Mouse (Mus musculus) kidney, postnatal 14 days (tissue): ENCODE data around the gene Boc.

Experiments
- DNase-seq: peaks from one replicate; pipeline ENCODE4 v3.0.0; 2022; ENCODE audit warnings: mixed read lengths

Gene Boc

GRCm38 (mm10) chr16:44552726-44553125 lies 6.0 kb downstream of the Boc start:
- no peak for DNase-seq

GRCm38 (mm10) chr16:44552036-44552435 lies 6.7 kb downstream of the Boc start:
- no peak for DNase-seq

GRCm38 (mm10) chr16:44551491-44551890 lies 7.2 kb downstream of the Boc start:
- DNase-seq: no peak

GRCm38 (mm10) chr16:44550843-44551242 lies 7.9 kb downstream of the Boc start:
- peak; percentile 24 for DNase-seq

- DNase-seq: no peak
Measured at GRCm38 (mm10) chr16:44549867-44550679, 8.6 kb downstream of the Boc start.

GRCm38 (mm10) chr16:44549381-44549780 lies 9.3 kb downstream of the Boc start:
- no peak for DNase-seq

GRCm38 (mm10) chr16:44547976-44548375 lies 10.7 kb downstream of the Boc start:
- DNase-seq: no peak

GRCm38 (mm10) chr16:44546831-44547230 lies 11.9 kb downstream of the Boc start:
- no peak for DNase-seq

- no peak for DNase-seq
Measured at GRCm38 (mm10) chr16:44545939-44546338, 12.8 kb downstream of the Boc start.

- DNase-seq: no peak
Measured at GRCm38 (mm10) chr16:44545153-44545552, 13.5 kb downstream of the Boc start.

GRCm38 (mm10) chr16:44543098-44543497 lies 15.6 kb downstream of the Boc start:
- DNase-seq: no peak

- DNase-seq: peak; percentile 32
Measured at GRCm38 (mm10) chr16:44542029-44542690, 16.5 kb downstream of the Boc start.

- no peak for DNase-seq
Measured at GRCm38 (mm10) chr16:44539611-44540010, 19.1 kb downstream of the Boc start.

- no peak for DNase-seq
Measured at GRCm38 (mm10) chr16:44538401-44539395, 20.0 kb downstream of the Boc start.

- no peak for DNase-seq
Measured at GRCm38 (mm10) chr16:44534122-44534521, 24.6 kb downstream of the Boc start.

- no peak for DNase-seq
Measured at GRCm38 (mm10) chr16:44533522-44533921, 25.2 kb downstream of the Boc start.

GRCm38 (mm10) chr16:44532851-44533250 lies 25.8 kb downstream of the Boc start:
- no peak for DNase-seq

- no peak for DNase-seq
Measured at GRCm38 (mm10) chr16:44531239-44531797, 27.4 kb downstream of the Boc start.

- no peak for DNase-seq
Measured at GRCm38 (mm10) chr16:44530829-44531228, 27.9 kb downstream of the Boc start.

- no peak for DNase-seq
Measured at GRCm38 (mm10) chr16:44530191-44530590, 28.5 kb downstream of the Boc start.

GRCm38 (mm10) chr16:44529691-44530090 lies 29.0 kb downstream of the Boc start:
- no peak for DNase-seq

- no peak for DNase-seq
Measured at GRCm38 (mm10) chr16:44528955-44529354, 29.7 kb downstream of the Boc start.
